Mouse (Mus musculus) limb, embryonic 14.5 days (tissue): ENCODE results near the gene Chchd4. TPM values are rescaled to one million over a fixed set of nuclear protein-coding genes. Genes with fewer than 3 reads are reported as not detected.
A peak's percentile ranks its signal among the peaks of the same experiment; 100 is the strongest.

Experiments used
- ATAC-seq: fragments of 200-750 bp; cut with Nextera tagmentation; 2 replicates; pipeline ENCODE4 v1.8.0; 2017; ENCODE audit warnings: low read depth, moderate number of reproducible peaks, moderate TSS enrichment; ENCODE audit not compliant: low FRiP score
- DNase-seq: peaks from one replicate; pipeline ENCODE4 v3.0.0-alpha.2; 2015; ENCODE audit warnings: low spot score
- H3K27ac ChIP-seq: fragments of 300-500 bp; sonication (generic); replicated peaks from 2 replicates; pipeline ENCODE4 v1.5.1; 2014; ENCODE audit warnings: low read depth, mild to moderate bottlenecking, low read length, moderate library complexity, mixed read lengths
- H3K27me3 ChIP-seq: fragments of 300-500 bp; sonication (generic); 2 replicates; pipeline ENCODE4 v1.6.1; 2014; ENCODE audit warnings: low read length, mixed read lengths; ENCODE audit not compliant: control insufficient read depth, insufficient read depth
- H3K36me3 ChIP-seq: fragments of 300-500 bp; sonication (generic); 2 replicates; pipeline ENCODE4 v1.6.1; 2014; ENCODE audit warnings: mild to moderate bottlenecking, low read length, moderate library complexity, mixed read lengths; ENCODE audit not compliant: control insufficient read depth, insufficient read depth
- H3K4me1 ChIP-seq: fragments of 300-500 bp; sonication (generic); 2 replicates; pipeline ENCODE4 v1.6.1; 2014; ENCODE audit warnings: antibody characterized with exemption, low read length, mixed read lengths; ENCODE audit not compliant: control insufficient read depth, insufficient read depth
- H3K4me2 ChIP-seq: fragments of 300-500 bp; sonication (generic); replicated peaks from 2 replicates; pipeline ENCODE4 v1.6.1; 2014; ENCODE audit warnings: low read depth, mild to moderate bottlenecking, low read length, moderate library complexity; ENCODE audit not compliant: severe bottlenecking
- H3K4me3 ChIP-seq: fragments of 300-500 bp; sonication (generic); replicated peaks from 2 replicates; pipeline ENCODE4 v1.5.1; 2014; ENCODE audit warnings: low read length
- H3K9ac ChIP-seq: fragments of 300-500 bp; sonication (generic); 2 replicates; pipeline ENCODE4 v1.6.1; 2014; ENCODE audit warnings: mild to moderate bottlenecking, low read depth, low read length, moderate library complexity; ENCODE audit not compliant: severe bottlenecking
- H3K9me3 ChIP-seq: fragments of 300-500 bp; sonication (generic); 2 replicates; pipeline ENCODE4 v1.6.1; 2016; ENCODE audit warnings: low read length; ENCODE audit not compliant: control insufficient read depth
- POLR2A ChIP-seq: fragments of 200-500 bp; IDR thresholded peaks from 2 replicates; pipeline ENCODE4 v1.8.0; 2012; ENCODE audit warnings: inconsistent platforms, mild to moderate bottlenecking, moderate library complexity, borderline replicate concordance; ENCODE audit not compliant: insufficient read depth, insufficient read length; ENCODE audit errors: extremely low read depth
- WGBS: fragments of 180-500 bp; shearing (Covaris S2); extraction: QIAGEN DNeasy Blood & Tissue Kit; methylation state at CpG from one replicate; pipeline ENCODE4 v1.1.7; 2014; 5-methylcytosine and 5-hydroxymethylcytosine counted together
- polyA plus RNA-seq, 2 experiments: library from polyadenylated mRNA; depleted of rRNA in 1 of 2; stranded (reverse) in 1 of 2; unstranded in 1 of 2; fragments of >200 nt; fragmentation: Nextera tagmentation in 1 of 2; extraction: Ambion mirVana in 1 of 2; gene quantifications; 2 replicates each; pipeline versions ENCODE4 v1.2.1 to v1.2.3; 2012 to 2014

The Chchd4 gene
- polyA plus RNA-seq, 2 experiments, result 9.3 to 22.0 TPM

- Histone ChIP-seq H3K36me3 (peaks cover 29% of the 10 kb centered on the region), H3K27ac (no peak overlapping the region), H3K4me1 (peaks cover 14% of the 10 kb centered on the region), H3K9me3 (no peaks in the 10 kb centered on the region), H3K9ac (peak overlapping the region; percentile 74), H3K4me2 (peak overlapping the region; percentile 73), H3K27me3 (no peaks in the 10 kb centered on the region), H3K4me3 (peak overlapping the region; percentile 76)
- 19% methylated on average over 10 of the region's 10 CpGs for WGBS
- TF ChIP-seq POLR2A, result no peak
- no peak for DNase-seq
- no peak for ATAC-seq
Observed at GRCm38 (mm10) chr6:91514737-91515362, 41.5 kb upstream of the Chchd4 start.

GRCm38 (mm10) chr6:91514135-91514534 is 40.8 kb upstream of the Chchd4 start:
- Histone ChIP-seq H3K36me3 (peaks cover 25% of the 10 kb centered on the region), H3K27ac (no peak overlapping the region), H3K4me2 (no peak overlapping the region), H3K4me1 (peaks cover 14% of the 10 kb centered on the region), H3K9ac (no peak overlapping the region), H3K9me3 (no peaks in the 10 kb centered on the region), H3K27me3 (no peaks in the 10 kb centered on the region), H3K4me3 (no peak overlapping the region)
- TF ChIP-seq POLR2A, result no peak
- no peak for DNase-seq
- no peak for ATAC-seq

GRCm38 (mm10) chr6:91510211-91510610 is 36.9 kb upstream of the Chchd4 start:
- H3K27ac ChIP-seq, result no peak overlapping the region
- peaks cover 45% of the 10 kb centered on the region for H3K36me3 ChIP-seq
- 68% methylated on average over 10 of the region's 10 CpGs for WGBS
- H3K9ac ChIP-seq, result no peak overlapping the region
- H3K27me3 ChIP-seq, result no peaks in the 10 kb centered on the region
- no peaks in the 10 kb centered on the region for H3K9me3 ChIP-seq
- ATAC-seq (no peak), DNase-seq (no peak)
- TF ChIP-seq POLR2A, result no peak
- H3K4me2 ChIP-seq, result no peak overlapping the region
- no peak overlapping the region for H3K4me3 ChIP-seq
- peaks cover 5% of the 10 kb centered on the region; the same call in 1 of the 2 replicates for H3K4me1 ChIP-seq

GRCm38 (mm10) chr6:91509326-91509725 is 36.0 kb upstream of the Chchd4 start:
- Histone ChIP-seq H3K9me3 (no peaks in the 10 kb centered on the region), H3K27ac (no peak overlapping the region), H3K9ac (no peak overlapping the region), H3K4me2 (no peak overlapping the region), H3K4me3 (no peak overlapping the region), H3K36me3 (peaks cover 54% of the 10 kb centered on the region), H3K4me1 (0 out of 2 replicates have a peak, but pooled peaks cover under 1% of the 10 kb centered on the region), H3K27me3 (no peaks in the 10 kb centered on the region)
- ATAC-seq (no peak), DNase-seq (no peak)
- no peak for TF ChIP-seq POLR2A
- WGBS, result 42% methylated on average over 7 of the region's 7 CpGs

- Histone ChIP-seq H3K36me3 (peaks cover 67% of the 10 kb centered on the region), H3K9ac (no peak overlapping the region)
Observed at GRCm38 (mm10) chr6:91508041-91508440, 34.7 kb upstream of the Chchd4 start.

More at GRCm38 (mm10) chr6:91508041-91508440, 34.7 kb upstream of the Chchd4 start:
- DNase-seq, result no peak
- 68% methylated on average over 3 of the region's 3 CpGs for WGBS
- H3K9me3 ChIP-seq, result no peaks in the 10 kb centered on the region
- ATAC-seq, result no peak
- no peak for TF ChIP-seq POLR2A
- H3K4me1 ChIP-seq, result no peaks in the 10 kb centered on the region
- H3K27me3 ChIP-seq, result no peaks in the 10 kb centered on the region
- H3K4me2 ChIP-seq, result no peak overlapping the region
- H3K27ac ChIP-seq, result no peak overlapping the region
- no peak overlapping the region for H3K4me3 ChIP-seq
